Mouse (Mus musculus) embryonic fibroblast, embryonic 13.5 days (primary cell): ENCODE measurements around the gene Smad5.

Experiments
- CTCF ChIP-seq: IDR thresholded peaks from 2 replicates; pipeline ENCODE4 v1.5.1; 2011; ENCODE audit warnings: mild to moderate bottlenecking, control low read depth, low read length, moderate library complexity, borderline replicate concordance; ENCODE audit not compliant: insufficient read depth
- POLR2A ChIP-seq: IDR thresholded peaks from 2 replicates; pipeline ENCODE4 v1.6.1; 2011; ENCODE audit warnings: low read depth, mild to moderate bottlenecking, control low read depth, low read length, moderate library complexity

DNA sequence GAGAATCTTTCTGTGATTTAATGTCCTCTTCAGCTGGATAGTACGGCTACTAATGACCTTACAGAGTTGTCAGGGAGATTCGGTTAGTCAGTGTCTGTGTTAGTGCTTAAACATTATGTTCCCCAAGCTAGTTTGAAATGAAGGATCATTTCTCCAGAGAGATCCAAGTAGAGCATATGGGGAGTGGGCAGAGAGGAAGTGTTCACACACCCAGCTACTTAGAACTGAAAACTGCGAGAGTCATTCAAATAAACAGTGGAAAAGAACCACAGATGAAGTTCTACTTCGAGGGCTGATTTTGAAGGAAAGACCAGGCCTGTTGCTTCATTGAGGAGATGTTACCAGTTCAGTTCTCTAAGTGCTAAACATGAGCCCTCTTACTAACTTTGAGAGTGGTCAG lies 23.7 kb downstream of the Smad5 start:
- TF ChIP-seq CTCF = no peak
- TF ChIP-seq POLR2A = no peak
